Mouse (Mus musculus) layer of hippocampus, adult 11-12 months (tissue): ENCODE measurements around the gene Phex.

Source experiments
- DNase-seq: peaks from one replicate; pipeline ENCODE4 v3.0.0; 2022; ENCODE audit warnings: low spot score

Phex gene

GRCm38 (mm10) chrX:157306796-157307405 is 108.2 kb downstream of the Phex start:
- no peak for DNase-seq

DNA sequence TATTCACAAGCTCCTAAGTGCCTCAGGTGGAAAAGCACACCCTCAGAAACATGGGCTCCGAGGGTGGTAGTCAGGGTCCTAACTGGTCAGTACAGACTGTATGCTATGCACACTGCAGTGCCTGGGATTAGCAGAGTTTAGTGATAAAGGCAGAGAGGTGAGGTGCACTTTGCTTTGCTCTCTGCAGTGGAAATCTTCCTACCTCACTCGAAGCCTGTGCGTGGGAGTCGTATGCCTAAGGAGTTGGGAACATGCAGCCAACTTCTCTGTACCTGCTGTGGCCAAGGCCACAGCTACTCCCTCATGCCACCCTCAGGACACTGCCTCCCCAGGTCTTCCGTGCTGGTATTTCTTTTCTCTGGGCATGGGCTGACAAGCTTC is 109.3 kb downstream of the Phex start:
- no peak for DNase-seq

GRCm38 (mm10) chrX:157305193-157305851 is 109.8 kb downstream of the Phex start:
- DNase-seq, result no peak

- no peak for DNase-seq
Measured at GRCm38 (mm10) chrX:157292411-157292810, 122.7 kb downstream of the Phex start.

- DNase-seq, result no peak
Measured at GRCm38 (mm10) chrX:157276581-157276980, 138.5 kb downstream of the Phex start.

DNA sequence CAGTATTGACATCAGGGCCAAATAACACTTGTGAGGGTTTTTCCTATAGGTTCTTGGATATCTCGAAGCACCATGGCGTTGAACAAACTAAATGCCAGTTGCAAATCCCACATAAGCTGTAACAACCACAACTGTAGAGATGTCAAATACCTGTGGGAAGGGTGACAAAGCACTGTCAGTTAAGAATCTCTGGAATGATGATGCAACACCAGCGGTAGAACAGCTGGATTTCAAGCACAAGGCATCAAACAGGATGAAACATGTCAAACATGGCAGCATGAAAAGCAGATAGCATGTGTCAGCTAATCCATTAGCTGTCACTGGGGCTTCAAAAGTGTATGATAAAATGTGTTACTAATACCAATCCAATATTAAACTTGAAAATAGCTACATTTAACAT is 141.8 kb downstream of the Phex start:
- DNase-seq, result no peak

- DNase-seq, result no peak
Measured at GRCm38 (mm10) chrX:157271609-157272008, 143.5 kb downstream of the Phex start.

DNA sequence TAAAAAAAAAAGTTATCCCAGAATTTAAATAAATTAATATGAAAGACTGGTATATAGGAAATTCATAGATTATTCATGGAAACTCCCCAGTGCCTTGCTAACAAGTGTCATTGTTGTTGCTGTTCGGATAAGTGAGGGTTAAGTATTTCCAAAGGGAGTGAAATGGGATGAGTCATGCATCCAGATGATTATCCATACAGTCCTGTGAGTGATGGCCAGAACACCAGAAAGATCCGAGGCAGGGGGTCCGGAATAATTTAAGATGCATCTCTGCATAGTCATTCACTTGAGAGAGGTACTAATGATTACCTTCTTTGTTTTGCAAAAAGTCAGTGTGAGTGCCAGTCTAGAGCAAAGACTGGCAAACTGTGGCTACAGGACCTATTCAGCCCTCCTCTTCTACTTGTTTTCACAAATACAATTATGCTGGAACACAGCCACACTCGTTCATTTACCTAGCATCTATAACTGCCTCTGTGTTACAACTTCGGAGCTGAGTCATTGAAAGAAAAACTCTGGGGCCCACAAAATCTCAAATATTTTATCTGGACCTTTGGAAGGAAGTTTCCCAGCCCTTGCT is 145.3 kb downstream of the Phex start:
- no peak for DNase-seq

DNA sequence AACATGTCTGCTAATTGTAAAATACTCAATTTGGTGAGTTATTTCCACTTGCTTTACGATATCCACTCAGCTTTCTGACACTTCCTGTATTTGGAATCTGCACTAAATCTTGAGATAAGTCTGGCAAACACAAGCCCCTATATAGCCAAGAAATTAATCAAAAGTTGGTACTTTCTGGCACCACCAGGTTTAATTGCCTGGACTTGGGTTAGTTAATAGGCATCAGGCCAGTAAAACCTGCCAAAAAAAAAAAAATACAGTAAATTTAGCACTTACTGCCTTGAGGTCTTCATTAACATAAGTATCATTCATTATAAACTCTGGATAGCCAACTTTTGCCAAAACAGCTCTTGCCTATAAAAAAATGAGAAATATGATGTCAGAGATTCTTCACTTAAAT is 147.0 kb downstream of the Phex start:
- no peak for DNase-seq

DNA sequence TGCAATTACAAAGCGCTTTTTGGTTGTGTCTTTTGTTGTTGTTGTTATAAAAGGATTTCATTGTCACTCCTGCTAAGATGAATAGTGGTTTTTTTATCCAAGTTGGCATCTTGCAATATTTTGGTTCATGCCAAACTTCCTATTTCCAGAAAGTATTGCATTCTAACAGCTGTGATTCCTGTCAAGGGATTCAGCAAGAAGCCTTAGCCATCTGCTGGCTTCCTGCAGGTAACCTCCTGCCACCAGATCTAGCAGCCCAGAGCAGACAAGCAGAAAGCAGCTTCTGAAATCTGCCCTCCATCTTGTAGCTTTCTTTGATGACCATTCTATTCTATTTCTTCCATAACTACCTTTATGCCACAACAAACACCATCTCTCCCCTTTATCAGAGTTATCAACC is 212.4 kb downstream of the Phex start:
- no peak for DNase-seq

GRCm38 (mm10) chrX:157184167-157184566 is 230.9 kb downstream of the Phex start:
- peak; percentile 7 for DNase-seq

DNA sequence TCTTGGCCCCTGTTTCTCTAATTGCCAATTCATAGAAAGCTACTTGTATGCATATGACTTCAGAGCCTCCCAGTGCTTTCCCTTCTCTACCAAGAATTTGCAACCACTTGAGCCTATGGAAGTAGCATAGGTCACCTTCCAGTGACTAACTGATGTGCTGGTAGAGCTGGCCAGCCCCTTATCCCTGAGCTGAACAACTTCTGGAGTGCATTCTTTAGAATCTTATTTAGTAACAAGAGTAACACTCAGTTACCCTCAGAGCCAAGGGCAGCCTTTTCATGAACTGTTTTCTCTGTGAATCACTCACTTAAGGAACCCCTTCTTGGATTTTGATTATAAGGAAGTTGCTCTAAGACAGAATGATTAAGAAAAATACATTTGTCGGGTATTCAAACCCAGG is 234.3 kb downstream of the Phex start:
- no peak for DNase-seq

GRCm38 (mm10) chrX:157164142-157164541 is 251.0 kb downstream of the Phex start:
- no peak for DNase-seq

- no peak for DNase-seq
Measured at GRCm38 (mm10) chrX:157163394-157163793, 251.7 kb downstream of the Phex start.

- DNase-seq, result no peak
Measured at GRCm38 (mm10) chrX:157144675-157145074, 270.4 kb downstream of the Phex start.

DNA sequence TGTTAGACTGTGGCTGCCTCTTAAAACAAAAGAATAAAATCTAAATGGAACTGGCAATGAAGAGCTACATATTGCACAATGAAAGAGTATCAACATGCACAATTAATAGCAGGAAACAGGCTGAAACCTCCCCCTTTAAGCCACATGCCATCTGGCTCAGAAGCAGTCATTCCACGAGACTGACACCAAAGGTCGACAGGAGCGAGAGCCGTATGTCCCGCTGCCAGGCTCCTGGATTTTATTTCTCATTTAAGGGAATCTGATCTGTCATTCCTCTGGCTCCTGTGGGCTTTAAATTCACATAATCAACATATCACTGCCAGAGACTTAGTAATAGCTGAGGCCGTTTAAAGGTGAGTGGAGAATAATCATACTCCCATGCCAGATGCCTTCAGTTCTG is 275.5 kb downstream of the Phex start:
- DNase-seq, result peak; percentile 2
